Mouse (Mus musculus) E14TG2a.4 (cell line): ENCODE data around the gene Capn5.

Experiments
- CTCF ChIP-seq: conservative IDR thresholded peaks from 2 replicates; pipeline ENCODE4 v1.5.1; 2014; ENCODE audit warnings: low read length
- NANOG ChIP-seq: IDR thresholded peaks from 2 replicates; pipeline ENCODE4 v1.6.1; 2014; ENCODE audit warnings: borderline replicate concordance, low read length, mixed read lengths

- TF ChIP-seq CTCF = no peak
- no peak for TF ChIP-seq NANOG
Measured at GRCm38 (mm10) chr7:98157636-98158332, 20.3 kb downstream of the Capn5 start.
